Mouse (Mus musculus) bone marrow macrophage, adult 2 months (primary cell): Measurements from ENCODE around the gene Gm6993. TPM values are rescaled to one million over a fixed set of nuclear protein-coding genes. Genes with fewer than 3 reads are reported as not detected.

Experiments used
- H3K27ac ChIP-seq: 2 replicates; pipeline ENCODE4 v1.5.1; 2012; ENCODE audit warnings: low read depth, low read length; ENCODE audit not compliant: insufficient read depth
- H3K4me1 ChIP-seq: 2 replicates; pipeline ENCODE4 v1.6.1; 2012; ENCODE audit warnings: low read length; ENCODE audit not compliant: control insufficient read depth, insufficient read depth
- H3K4me3 ChIP-seq: 2 replicates; pipeline ENCODE4 v1.5.1; 2012; ENCODE audit warnings: mild to moderate bottlenecking, low read length, moderate library complexity; ENCODE audit not compliant: insufficient read depth
- CTCF ChIP-seq: IDR thresholded peaks from 2 replicates; pipeline ENCODE4 v1.5.1; 2012; ENCODE audit warnings: low read depth, mild to moderate bottlenecking, low read length, moderate library complexity
- POLR2A ChIP-seq: IDR thresholded peaks from 2 replicates; pipeline ENCODE4 v1.6.1; 2012; ENCODE audit warnings: mild to moderate bottlenecking, low read depth, low read length, borderline replicate concordance
- polyA plus RNA-seq: library from polyadenylated mRNA; stranded (reverse); fragments of >200 nt; gene quantifications from 2 replicates; pipeline ENCODE4 v1.2.4, GENCODE M21; 2012; ENCODE audit not compliant: missing spikeins, insufficient read depth, insufficient read length

Gm6993 gene
- polyA plus RNA-seq, 1 experiment = not detected

DNA sequence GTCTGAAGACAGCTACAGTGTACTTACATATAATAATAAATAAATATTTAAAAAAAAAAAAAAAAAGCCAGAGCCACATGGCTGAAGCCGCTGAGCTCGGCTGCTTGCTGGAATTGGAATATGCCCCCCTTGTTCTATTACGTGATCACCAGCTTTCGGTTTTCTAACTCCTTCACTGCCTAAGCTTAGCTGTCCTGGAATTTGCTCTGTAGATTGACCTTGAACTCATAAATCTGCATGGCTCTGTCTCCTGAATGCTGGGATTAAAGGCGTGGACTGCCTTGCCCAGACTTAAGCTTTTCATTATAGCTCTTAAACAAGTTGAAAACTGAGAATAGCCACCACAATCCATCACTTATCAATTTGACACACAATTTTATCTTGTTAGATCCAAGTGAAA, 23.3 kb upstream of the Gm6993 start:
- H3K4me3 ChIP-seq = no peak overlapping the region
- TF ChIP-seq CTCF (no peak), POLR2A (no peak)
- H3K27ac ChIP-seq = no peak overlapping the region
- no peaks in the 10 kb centered on the region for H3K4me1 ChIP-seq

DNA sequence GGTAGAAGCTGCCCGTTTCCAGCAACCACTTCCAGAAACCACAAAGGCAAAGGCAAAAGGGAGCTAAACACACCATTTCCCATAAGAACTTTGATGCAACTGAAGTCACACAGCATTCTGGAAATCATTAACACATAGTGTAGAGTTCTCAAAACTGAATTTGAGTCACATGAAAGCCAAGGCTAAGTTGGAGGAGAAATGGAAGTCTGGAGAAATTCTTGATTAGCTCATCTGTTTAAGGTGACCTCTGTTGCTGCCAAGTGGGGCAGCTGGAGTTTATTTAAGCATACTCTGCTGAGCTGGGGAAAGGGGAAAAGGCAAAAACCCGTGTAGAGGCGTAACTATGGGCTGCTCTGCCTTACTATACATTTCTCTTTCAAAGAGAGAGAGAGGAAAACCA, 21.8 kb upstream of the Gm6993 start:
- H3K4me1 ChIP-seq = no peaks in the 10 kb centered on the region
- no peak overlapping the region for H3K4me3 ChIP-seq
- no peak for TF ChIP-seq POLR2A
- no peak for TF ChIP-seq CTCF
- no peak overlapping the region for H3K27ac ChIP-seq

DNA sequence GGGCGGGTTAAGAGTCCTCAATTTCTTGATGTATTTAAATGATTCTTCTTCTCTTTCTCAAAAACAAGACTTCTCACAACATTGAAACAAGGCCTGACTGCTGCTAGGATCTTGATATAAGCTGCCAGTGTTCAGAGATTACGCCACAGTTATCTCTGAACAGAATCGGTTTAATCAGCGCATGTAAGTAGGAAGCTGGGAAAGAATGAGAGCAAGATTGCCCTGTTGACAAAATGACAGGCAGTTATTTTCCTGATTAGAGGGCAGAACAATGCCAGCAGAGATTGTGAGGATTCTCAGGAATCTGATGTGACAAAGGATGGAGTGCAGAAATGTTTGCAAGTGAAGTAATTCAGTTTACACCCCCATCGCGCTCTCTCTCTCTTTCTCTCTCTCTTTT, 19.0 kb upstream of the Gm6993 start:
- Histone ChIP-seq H3K27ac (no peak overlapping the region), H3K4me1 (no peaks in the 10 kb centered on the region), H3K4me3 (no peak overlapping the region)
- no peak for TF ChIP-seq POLR2A
- no peak for TF ChIP-seq CTCF

DNA sequence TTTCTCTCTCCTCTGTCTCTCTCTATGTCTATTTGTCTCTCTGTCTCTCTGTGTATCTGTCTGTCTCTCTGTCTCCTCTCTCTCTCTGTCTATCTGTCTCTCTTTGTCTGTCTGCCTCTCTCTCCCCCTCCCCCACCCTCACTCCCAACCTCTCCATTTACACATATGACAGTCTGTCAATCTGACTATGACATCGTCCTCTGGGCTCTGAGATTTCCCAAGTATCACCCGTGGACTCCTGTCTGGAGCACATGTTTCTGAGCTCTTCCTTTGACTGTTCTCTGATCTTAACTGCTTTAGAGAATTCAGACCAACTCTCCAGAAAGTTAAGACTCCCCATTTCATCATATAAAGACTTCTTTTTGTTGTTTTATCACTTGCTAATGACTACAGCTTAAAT, 18.3 kb upstream of the Gm6993 start:
- H3K4me3 ChIP-seq = no peak overlapping the region
- no peak overlapping the region for H3K27ac ChIP-seq
- no peaks in the 10 kb centered on the region for H3K4me1 ChIP-seq
- TF ChIP-seq POLR2A = no peak
- no peak for TF ChIP-seq CTCF

DNA sequence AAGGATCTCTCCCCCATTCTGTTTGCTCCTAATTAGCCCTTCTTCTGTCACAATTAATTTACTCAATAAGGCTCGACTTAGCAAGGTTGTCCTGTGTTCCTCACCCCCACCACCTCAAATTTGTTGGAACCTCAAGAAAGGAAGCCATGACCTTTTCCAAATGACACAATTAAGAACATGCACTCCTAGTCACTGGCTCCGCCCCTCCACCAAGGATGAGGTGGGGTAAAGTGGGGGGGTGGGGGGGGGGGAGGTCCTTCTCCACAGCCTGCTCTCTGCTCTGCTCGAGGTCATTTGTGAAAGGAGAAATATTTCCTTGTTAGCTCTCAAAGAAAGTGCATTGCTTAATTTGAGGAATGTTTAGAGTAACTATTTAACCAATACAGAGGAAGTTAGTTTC, 17.8 kb upstream of the Gm6993 start:
- Histone ChIP-seq H3K4me1 (no peaks in the 10 kb centered on the region), H3K27ac (no peak overlapping the region), H3K4me3 (no peak overlapping the region)
- TF ChIP-seq POLR2A (no peak), CTCF (no peak)

DNA sequence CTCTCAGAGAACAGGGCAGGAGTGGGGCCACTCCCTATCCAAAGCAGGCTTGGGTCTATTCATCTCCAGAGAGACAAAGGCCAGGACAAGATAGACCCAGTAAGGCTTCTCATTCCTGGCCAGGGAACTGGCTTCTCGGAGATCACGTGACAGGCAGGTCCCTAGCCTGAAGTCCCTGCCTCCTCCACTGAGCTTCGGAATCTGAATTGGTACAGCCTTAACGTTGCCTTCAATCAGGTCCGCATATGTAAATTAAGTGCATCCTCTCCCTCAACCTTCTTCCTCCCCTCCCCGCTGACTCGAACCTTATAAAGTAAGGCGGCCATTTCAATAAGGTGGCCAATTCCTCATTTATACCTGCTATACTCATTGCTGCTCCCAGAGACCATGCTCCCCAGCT, 15.1 kb upstream of the Gm6993 start:
- Histone ChIP-seq H3K4me1 (no peaks in the 10 kb centered on the region), H3K27ac (no peak overlapping the region), H3K4me3 (no peak overlapping the region)
- no peak for TF ChIP-seq CTCF

DNA sequence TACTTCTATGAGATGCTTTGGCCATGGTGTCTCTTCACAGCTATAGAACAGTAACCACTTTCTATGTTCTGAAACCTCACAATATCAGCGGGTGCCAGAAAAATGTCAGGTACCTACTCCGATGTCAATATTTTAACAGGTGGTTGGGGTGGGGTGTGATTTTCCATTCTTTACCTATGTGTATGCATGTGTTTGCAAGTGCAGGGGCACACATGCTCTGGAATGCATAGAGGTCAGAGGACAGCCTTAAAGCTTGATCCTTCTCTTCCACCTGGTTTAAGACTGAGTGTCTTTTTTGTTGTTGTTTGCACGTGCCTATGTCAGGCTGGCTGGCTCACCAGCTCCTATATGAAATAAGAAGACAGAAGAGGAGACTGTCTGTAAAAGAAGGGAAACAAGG, 13.4 kb upstream of the Gm6993 start:
- Histone ChIP-seq H3K4me3 (no peak overlapping the region), H3K4me1 (no peaks in the 10 kb centered on the region), H3K27ac (no peak overlapping the region)
- TF ChIP-seq CTCF (no peak), POLR2A (no peak)

DNA sequence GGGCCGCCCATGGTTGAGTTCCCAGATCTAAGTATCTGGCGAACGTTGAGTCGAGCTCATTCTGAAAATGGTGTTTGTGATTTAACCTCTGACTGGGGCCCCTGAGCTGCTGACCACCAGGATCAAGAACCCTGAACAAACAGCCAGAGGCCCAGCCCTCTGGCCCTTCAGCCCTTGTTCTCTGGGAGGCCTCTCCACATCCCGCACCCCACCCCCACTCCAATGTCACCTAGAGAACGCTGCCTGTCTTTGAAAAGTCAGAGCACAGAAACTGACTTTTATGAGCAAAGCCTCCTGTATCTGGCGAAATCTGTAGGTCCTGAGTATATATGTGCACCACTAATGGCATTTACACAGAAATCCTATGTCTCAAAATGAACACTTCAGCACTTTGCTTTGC, 11.7 kb upstream of the Gm6993 start:
- no peak overlapping the region for H3K4me3 ChIP-seq

DNA sequence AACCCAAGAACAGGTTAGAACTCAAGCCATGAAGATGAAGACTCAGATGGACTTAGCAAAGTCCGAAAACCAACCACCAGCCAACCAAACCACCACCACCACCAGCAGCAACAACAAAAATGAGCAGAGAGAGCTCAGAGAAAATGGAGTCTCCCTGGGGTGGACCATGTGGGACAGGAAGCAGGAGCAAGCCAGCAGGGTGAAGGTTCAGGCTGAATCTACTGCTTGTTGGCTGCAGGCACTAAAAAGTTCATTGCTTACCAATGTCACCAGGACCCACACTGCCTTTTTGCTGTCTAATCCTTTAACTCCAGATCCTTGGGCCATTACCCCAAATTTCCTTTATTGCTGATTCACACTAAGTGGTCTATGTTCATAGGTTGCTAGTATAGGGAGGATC, 7.9 kb upstream of the Gm6993 start:
- no peak for TF ChIP-seq CTCF
- no peak for TF ChIP-seq POLR2A
- Histone ChIP-seq H3K27ac (no peak overlapping the region), H3K4me1 (no peaks in the 10 kb centered on the region), H3K4me3 (no peak overlapping the region)

More for the DNA sequence above, 11.7 kb upstream of the Gm6993 start:
- Histone ChIP-seq H3K4me1 (no peaks in the 10 kb centered on the region), H3K27ac (no peak overlapping the region)
- TF ChIP-seq POLR2A = no peak
- TF ChIP-seq CTCF = no peak

DNA sequence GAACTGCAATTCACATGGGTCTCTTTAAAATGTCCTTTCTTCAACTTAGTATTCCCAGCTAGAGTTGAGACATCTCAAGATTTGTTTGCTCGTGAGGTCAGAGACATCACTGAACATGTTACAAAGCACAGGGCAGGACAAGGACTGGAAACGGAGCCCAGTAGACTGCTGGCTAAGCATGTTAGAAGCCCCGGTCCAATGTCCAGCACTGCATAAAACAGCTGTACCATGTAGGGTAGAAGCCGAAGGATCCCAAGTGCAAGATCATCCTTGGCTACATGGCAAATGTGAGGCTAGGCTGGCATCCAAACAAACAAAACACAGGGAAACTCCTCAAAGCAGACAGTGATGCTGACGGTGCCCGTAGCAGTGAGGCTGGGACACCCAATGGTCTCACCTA, 5.6 kb upstream of the Gm6993 start:
- Histone ChIP-seq H3K4me3 (no peak overlapping the region), H3K27ac (no peak overlapping the region), H3K4me1 (no peaks in the 10 kb centered on the region)
- no peak for TF ChIP-seq POLR2A
- TF ChIP-seq CTCF = no peak

DNA sequence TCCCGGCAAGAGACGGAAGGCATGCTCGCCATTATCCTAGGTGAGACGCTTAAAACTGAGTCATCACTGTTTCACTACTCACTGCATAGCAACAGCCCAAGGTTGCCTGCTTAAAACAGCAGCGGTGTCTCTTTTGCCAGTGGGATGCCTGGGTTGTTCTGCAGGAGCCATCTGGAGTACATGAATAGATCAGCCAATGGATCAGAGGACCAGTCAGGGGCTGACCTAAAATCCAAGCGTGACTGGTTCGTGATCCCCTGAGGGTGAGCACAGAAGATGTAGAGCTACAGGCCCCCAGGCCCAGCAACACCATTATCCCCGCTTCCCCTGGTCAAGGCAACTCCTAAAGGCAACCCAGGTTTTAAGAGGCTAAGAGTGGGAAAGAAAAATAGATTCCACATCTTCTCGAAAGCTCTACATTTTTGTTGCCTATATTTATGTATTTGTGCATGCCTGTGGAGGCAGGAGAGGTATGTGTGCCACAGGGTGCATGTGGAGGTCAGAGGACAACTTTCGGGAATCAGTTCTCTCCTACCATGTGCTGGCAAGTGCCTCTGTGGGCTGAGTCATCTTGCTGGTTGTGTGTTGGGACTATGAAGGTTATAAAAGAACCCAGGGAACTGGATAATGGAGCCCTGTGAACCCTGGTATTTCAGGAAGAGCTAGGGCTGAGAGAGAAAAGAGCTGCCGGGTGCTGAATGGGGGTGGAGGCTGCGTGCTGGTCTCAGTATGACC, 3.5 kb upstream of the Gm6993 start:
- TF ChIP-seq POLR2A (no peak), CTCF (no peak)
- Histone ChIP-seq H3K4me1 (no peaks in the 10 kb centered on the region), H3K27ac (no peak overlapping the region), H3K4me3 (no peak overlapping the region)
